Mouse (Mus musculus): ENCODE data around the gene Teddm3.

DNA sequence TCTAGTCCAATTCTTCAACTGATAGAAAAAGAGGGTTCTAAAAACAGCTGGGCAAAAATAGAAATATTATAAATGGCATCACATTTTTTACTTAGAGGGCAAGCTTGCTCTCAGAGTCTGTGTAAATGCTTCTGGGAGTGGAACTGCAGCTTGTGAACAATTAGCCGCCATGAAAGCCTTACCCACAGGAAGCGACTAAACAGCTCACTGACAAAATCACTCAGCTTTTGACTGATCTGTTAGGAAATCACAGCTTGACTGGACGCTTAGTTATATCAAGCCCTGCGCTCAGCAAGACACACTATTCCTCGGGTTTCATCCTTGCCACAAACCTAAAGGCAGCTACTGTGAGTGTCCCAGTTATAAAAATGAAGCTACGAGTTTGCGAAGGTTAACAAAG is 33.8 kb upstream of the Teddm3 start:
- TF ChIP-seq POLR2A (IDR thresholded peaks at IDR 0.05; ENCODE audit: low read depth, low read length) = no peak
- no peak for TF ChIP-seq CTCF (conservative IDR thresholded peaks at IDR 0.05; ENCODE audit: insufficient read depth, insufficient read length, low read depth, low read length)
